Mouse (Mus musculus) heart, postnatal 0 days (tissue): ENCODE data around the gene Lrp8.

Source experiments
- CTCF ChIP-seq: IDR thresholded peaks from 2 replicates; pipeline ENCODE4 v1.5.1; 2016; ENCODE audit warnings: antibody characterized with exemption, control low read depth, low read depth
- EP300 ChIP-seq: IDR thresholded peaks from 2 replicates; pipeline ENCODE4 v1.6.1; 2016; ENCODE audit warnings: antibody characterized with exemption, low read depth

DNA sequence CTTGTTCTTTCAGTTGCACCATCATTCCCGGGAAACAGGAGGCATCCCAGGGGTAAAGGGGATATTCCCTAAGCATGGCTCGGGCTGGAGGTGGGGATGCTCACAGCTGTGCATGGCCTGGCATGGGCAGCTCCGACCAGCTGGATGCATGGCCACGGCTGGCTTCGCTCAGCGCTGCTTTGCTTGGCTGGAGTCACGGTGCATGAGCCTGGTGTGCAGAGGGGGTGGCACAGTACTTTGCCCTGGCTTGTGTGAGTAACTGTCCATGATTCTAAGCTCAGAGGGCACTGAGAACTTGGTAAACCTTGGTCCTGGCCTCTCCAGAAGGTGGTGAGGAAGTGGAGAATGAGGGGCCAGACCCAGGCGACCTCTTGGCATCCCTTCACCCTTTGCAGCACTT, 48.0 kb downstream of the Lrp8 start:
- no peak for TF ChIP-seq EP300
- no peak for TF ChIP-seq CTCF
